Mouse (Mus musculus): ENCODE data around the gene Mthfd1l. TPM values are rescaled to one million over a fixed set of nuclear protein-coding genes. Genes with fewer than 3 reads are reported as not detected.
"Not testable (repeated sequence)": the region's sequence is repeated elsewhere in the genome, so short reads cannot be mapped to it uniquely, and the experiment has no call there.

Gene Mthfd1l
- polyA plus RNA-seq, 1 experiment from 2014 or later: 10.0 TPM

DNA sequence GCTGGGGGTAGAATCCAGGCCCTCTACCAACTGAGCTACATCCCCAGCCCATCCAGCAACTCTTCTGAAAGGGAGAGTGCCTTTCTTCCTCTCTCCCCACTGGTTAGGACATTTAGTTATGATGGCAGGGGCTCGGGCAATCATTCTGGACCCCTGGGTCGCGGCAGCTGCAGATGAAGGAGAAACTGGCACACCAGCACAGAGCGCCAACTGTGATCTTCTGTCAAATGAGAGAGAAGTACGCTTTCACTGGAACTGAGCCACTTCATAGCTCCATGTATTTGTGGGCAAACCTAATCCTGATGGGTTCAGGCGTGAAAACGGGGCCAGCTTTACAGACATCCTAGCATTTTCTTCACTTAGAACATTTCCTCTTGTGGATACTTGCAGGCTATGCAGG, 97.1 kb downstream of the Mthfd1l start:
- Histone ChIP-seq H3K9me3 (replicated peaks) (no peaks in the 10 kb centered on the region), H3K36me3 (no peaks in the 10 kb centered on the region), H3K27ac (replicated peaks) (no peak overlapping the region), H3K4me3 (replicated peaks) (no peak overlapping the region), H3K27me3 (no peaks in the 10 kb centered on the region), H3K4me2 (replicated peaks) (no peak overlapping the region), H3K4me1 (no peaks in the 10 kb centered on the region), H3K9ac (no peak overlapping the region)
- 71% methylated on average over 7 of the region's 7 CpGs for WGBS
- no peak; the same call in 1 of the 2 replicates for ATAC-seq (ENCODE audit: insufficient number of reproducible peaks, low FRiP score, low TSS enrichment, low read depth)

DNA sequence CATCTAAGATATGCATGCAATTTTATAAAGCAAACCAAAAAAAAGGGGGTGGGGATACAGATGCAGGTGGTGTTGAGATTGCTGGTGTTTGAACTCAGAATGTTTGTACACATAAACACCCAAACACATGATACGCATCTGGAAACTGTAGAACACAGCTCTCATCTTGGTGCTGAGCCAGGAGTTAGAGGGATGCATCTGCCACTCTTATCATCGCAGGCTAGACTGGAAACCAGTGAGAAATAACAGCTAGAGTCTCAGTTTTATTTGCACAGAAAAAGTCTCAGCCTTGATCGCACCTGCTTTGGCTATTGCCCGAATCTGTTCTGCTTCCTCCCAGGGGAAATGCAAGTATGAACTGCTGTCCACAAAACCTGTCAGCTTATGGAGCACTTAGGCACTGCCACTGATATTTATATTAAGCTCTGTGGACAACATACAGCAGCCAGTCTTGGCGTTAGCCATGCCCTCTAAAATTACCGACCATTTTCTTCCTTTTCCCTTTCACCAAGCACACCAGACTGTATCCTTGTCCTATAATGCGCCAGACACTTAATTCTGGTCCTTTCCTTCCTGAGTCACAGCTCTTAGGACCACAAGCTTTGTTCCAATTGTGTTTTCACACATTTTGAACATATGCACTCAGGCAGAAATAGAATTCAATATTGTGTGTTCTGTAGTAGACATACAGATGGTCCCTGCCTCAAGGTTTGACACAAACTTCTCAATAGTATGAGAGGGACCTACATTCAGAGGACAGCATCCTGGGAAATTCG, 98.3 kb downstream of the Mthfd1l start:
- no peak for ATAC-seq (ENCODE audit: insufficient number of reproducible peaks, low FRiP score, low TSS enrichment, low read depth)
- Histone ChIP-seq H3K4me2 (replicated peaks) (no peak overlapping the region), H3K9ac (no peak overlapping the region), H3K27ac (replicated peaks) (no peak overlapping the region), H3K9me3 (replicated peaks) (no peaks in the 10 kb centered on the region), H3K4me3 (replicated peaks) (no peak overlapping the region), H3K27me3 (no peaks in the 10 kb centered on the region), H3K4me1 (no peaks in the 10 kb centered on the region), H3K36me3 (no peaks in the 10 kb centered on the region)
- WGBS: 71% methylated on average over 8 of the region's 8 CpGs

DNA sequence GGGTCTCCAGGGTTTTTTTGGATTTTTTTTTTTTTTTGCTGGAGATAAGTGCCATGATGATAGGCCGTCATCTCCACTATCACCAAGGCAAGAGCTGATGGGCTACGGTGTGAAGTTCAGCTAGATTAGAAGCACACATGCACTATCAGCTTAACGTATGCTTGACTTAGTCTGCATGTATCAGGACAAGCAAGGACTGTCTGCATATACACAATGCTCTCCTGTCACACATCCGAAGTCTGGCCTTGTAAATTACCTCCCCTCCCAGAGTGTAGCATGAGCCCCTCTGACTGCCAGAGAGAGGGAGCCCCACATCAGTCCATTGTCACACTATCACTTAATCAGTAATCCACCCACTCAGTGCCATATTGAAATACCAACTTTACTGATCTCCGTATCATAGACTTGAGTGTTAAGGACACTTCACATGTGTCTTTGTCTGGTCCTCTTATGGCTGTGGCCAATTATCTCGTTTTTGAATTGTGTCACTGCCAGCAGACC, 99.0 kb downstream of the Mthfd1l start:
- Histone ChIP-seq H3K27me3 (no peaks in the 10 kb centered on the region), H3K27ac (replicated peaks) (no peak overlapping the region), H3K9me3 (replicated peaks) (no peaks in the 10 kb centered on the region), H3K9ac (no peak overlapping the region), H3K4me2 (replicated peaks) (no peak overlapping the region), H3K4me3 (replicated peaks) (no peak overlapping the region), H3K4me1 (no peaks in the 10 kb centered on the region), H3K36me3 (no peaks in the 10 kb centered on the region)
- WGBS: 80% methylated on average over 6 of the region's 6 CpGs
- no peak for ATAC-seq (ENCODE audit: insufficient number of reproducible peaks, low FRiP score, low TSS enrichment, low read depth)

DNA sequence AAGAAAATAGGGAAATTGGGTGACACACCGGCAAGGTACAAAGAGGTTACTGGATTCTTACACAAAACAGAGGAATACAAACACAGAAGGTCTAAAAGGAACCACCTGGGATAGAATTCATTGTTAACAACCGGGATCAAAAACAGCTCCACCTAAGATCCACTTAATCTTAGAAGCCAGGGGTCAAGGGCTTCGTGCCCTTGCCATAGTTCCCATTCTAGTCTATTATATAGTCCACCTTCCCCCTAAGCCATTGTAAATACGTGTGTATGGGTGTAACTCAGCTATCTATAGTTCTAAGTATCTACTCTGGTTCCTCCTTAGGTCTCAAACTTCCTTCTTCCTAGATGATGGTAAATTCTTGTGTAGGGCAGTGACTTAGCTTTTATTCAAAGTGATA, 99.6 kb downstream of the Mthfd1l start:
- not testable (repeated sequence) for H3K9ac ChIP-seq; H3K27me3 ChIP-seq; H3K27ac ChIP-seq (replicated peaks); H3K36me3 ChIP-seq; H3K4me2 ChIP-seq (replicated peaks); H3K4me1 ChIP-seq; H3K4me3 ChIP-seq (replicated peaks); H3K9me3 ChIP-seq (replicated peaks); ATAC-seq (ENCODE audit: insufficient number of reproducible peaks, low FRiP score, low TSS enrichment, low read depth)
- WGBS: 82% methylated on average over 4 of the region's 4 CpGs

DNA sequence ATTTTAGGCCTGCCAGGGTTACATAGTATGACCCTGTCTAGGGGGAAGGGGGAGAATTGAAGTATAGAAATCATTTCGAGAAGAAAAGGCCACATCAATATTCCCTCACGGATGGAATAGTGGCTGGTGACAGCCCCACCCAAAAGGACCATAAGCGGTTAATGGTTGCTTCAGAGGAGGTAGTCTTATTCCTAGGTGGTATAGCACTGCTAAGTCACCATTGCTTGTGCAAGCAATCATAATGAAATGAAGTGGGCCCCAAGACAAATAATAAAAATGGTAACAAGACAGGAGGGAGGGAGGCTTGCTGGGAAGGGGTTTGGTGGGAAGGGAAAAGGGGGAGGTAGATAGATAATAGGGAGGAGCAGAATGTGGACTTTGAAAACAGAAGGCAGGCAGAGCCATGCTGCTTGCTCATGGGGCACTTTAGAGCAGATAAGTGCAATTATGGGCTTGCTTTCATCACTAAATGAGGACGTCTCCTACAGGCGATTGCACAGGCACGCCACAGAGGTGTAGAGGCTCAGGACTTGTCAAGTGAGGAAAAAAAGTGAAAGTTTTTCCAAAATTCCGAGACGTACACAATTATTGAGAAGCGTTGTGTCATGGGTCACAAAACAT, 105.4 kb downstream of the Mthfd1l start:
- Histone ChIP-seq H3K27me3 (no peaks in the 10 kb centered on the region), H3K36me3 (no peaks in the 10 kb centered on the region), H3K4me1 (peaks cover 8% of the 10 kb centered on the region), H3K9ac (no peak overlapping the region), H3K4me3 (replicated peaks) (no peak overlapping the region), H3K9me3 (replicated peaks) (no peaks in the 10 kb centered on the region), H3K27ac (replicated peaks) (no peak overlapping the region), H3K4me2 (replicated peaks) (no peak overlapping the region)
- no peak for ATAC-seq (ENCODE audit: insufficient number of reproducible peaks, low FRiP score, low TSS enrichment, low read depth)
- WGBS: 74% methylated on average over 9 of the region's 9 CpGs

DNA sequence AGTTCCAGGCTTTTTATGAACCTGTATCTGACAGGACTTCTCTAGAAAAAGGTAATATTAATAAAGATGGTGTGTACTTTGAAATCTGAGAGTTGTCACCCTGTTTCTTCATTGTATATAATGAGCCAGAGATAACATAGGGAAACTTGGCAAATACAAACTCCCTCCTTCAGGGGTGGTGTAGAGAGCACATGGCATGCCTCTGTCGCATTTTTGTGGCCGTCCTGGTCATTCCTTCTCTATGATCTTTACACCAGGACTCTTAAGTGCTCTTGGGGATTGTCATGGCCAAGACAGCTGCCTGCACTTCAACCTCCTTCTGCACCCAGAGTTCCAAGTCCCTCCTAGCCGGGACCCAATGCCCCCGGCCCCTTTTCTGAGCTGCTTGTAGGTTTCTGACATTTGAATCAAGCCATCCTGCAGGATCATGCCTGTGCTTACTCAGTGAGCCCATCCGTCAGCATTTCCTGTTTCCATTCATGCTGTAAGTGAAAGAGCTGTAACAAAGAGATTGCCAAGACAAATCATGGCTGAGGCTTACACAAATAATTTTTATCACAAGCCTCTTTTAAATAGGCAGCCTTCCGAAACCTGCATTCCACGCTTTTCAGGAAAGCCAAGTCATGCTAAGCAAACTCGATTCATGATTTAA, 106.2 kb downstream of the Mthfd1l start:
- Histone ChIP-seq H3K9ac (no peak overlapping the region), H3K36me3 (no peaks in the 10 kb centered on the region), H3K4me3 (replicated peaks) (no peak overlapping the region), H3K4me2 (replicated peaks) (no peak overlapping the region), H3K4me1 (peaks cover 8% of the 10 kb centered on the region), H3K27ac (replicated peaks) (peak overlapping the region; percentile 40; the same call in 1 of the 2 replicates), H3K27me3 (no peaks in the 10 kb centered on the region), H3K9me3 (replicated peaks) (no peaks in the 10 kb centered on the region)
- ATAC-seq (ENCODE audit: insufficient number of reproducible peaks, low FRiP score, low TSS enrichment, low read depth): no peak
- WGBS: 52% methylated on average over 8 of the region's 8 CpGs

DNA sequence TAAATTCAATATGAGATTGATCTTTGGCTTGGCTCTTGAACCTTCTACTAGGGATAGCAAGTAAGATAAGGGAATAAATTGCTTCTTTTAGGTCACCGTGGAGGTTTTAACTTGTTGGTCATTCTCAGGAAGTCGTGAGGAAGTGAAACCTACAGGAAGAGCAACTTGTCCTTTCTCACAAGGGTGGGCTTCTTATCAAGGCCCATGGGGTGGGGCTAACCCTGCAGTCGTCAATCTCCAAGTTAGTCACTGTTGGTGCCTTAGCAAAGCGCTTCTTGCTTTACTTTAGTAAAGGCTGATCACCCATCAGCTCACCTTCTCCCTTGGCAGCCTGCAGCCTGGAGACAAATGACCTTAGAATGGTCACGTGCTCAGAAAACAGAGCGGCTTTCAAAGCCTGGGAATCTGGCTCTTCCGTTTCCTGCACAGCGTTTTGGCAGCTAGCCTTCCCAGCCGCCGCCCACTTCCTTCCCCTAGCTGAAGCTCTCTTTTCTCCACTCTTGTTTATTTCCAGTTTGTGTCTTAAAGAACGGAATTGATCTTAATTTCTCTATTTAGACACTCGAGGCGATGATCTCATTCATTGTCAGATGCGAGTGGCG, 106.8 kb downstream of the Mthfd1l start:
- H3K4me3 ChIP-seq (replicated peaks): no peak overlapping the region
- H3K4me1 ChIP-seq: peaks cover 8% of the 10 kb centered on the region
- ATAC-seq (ENCODE audit: insufficient number of reproducible peaks, low FRiP score, low TSS enrichment, low read depth): 0 out of 2 replicates have a peak, but pooled peaks have one; percentile 39
- H3K4me2 ChIP-seq (replicated peaks): no peak overlapping the region
- peak overlapping the region; percentile 51; the same call in 1 of the 2 replicates for H3K27ac ChIP-seq (replicated peaks)
- H3K9me3 ChIP-seq (replicated peaks): no peaks in the 10 kb centered on the region
- no peaks in the 10 kb centered on the region for H3K36me3 ChIP-seq
- WGBS: 56% methylated on average over 15 of the region's 15 CpGs
- H3K27me3 ChIP-seq: no peaks in the 10 kb centered on the region
- no peak overlapping the region for H3K9ac ChIP-seq

DNA sequence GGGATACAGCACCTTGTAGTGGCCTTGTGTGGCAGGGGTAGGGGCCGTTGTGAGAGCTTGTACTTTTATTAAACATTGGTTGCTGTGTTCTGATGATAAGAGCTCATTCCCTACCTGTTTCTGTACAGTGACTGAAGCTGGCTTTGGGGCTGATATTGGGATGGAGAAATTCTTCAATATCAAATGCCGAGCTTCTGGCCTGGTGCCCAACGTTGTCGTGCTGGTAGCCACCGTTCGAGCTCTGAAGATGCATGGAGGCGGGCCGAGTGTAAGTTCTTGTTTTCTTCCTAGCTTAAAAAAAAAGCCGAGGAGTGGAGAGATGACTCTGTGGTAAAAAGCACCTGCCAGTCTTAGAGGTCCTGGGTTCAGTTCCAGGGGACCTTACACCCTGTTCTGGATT, 110.7 kb downstream of the Mthfd1l start:
- Histone ChIP-seq H3K27me3 (no peaks in the 10 kb centered on the region), H3K27ac (replicated peaks) (no peak overlapping the region), H3K9me3 (replicated peaks) (no peaks in the 10 kb centered on the region), H3K9ac (no peak overlapping the region), H3K36me3 (no peaks in the 10 kb centered on the region), H3K4me3 (replicated peaks) (no peak overlapping the region), H3K4me1 (peaks cover 8% of the 10 kb centered on the region), H3K4me2 (replicated peaks) (no peak overlapping the region)
- no peak for ATAC-seq (ENCODE audit: insufficient number of reproducible peaks, low FRiP score, low TSS enrichment, low read depth)
- 82% methylated on average over 9 of the region's 9 CpGs for WGBS

DNA sequence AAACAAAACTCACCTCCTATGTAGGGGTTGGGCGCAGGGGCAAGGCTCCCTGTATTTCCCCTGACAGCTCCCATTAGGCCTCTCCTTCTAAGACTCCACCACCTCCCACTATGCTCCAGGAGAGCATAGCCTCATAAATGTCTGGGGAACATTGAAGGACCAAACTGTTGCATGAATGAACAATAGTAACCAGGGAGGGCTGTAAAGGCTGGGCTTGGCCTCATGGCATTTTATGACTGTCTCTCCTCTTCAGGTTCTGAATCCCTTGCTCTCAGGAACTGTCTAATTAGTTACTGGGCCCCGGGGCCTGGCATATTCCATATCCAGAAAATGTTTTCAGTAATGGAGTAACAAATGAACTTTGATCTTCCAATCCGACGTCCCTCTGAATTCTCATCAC, 112.0 kb downstream of the Mthfd1l start:
- ATAC-seq (ENCODE audit: insufficient number of reproducible peaks, low FRiP score, low TSS enrichment, low read depth): no peak
- no peak overlapping the region for H3K4me2 ChIP-seq (replicated peaks)
- no peaks in the 10 kb centered on the region for H3K27me3 ChIP-seq
- no peaks in the 10 kb centered on the region for H3K36me3 ChIP-seq
- no peaks in the 10 kb centered on the region for H3K9me3 ChIP-seq (replicated peaks)
- 84% methylated on average over 4 of the region's 4 CpGs for WGBS
- H3K27ac ChIP-seq (replicated peaks): no peak overlapping the region
- H3K4me3 ChIP-seq (replicated peaks): no peak overlapping the region
- H3K9ac ChIP-seq: no peak overlapping the region
- H3K4me1 ChIP-seq: peaks cover under 1% of the 10 kb centered on the region; the same call in 1 of the 2 replicates

DNA sequence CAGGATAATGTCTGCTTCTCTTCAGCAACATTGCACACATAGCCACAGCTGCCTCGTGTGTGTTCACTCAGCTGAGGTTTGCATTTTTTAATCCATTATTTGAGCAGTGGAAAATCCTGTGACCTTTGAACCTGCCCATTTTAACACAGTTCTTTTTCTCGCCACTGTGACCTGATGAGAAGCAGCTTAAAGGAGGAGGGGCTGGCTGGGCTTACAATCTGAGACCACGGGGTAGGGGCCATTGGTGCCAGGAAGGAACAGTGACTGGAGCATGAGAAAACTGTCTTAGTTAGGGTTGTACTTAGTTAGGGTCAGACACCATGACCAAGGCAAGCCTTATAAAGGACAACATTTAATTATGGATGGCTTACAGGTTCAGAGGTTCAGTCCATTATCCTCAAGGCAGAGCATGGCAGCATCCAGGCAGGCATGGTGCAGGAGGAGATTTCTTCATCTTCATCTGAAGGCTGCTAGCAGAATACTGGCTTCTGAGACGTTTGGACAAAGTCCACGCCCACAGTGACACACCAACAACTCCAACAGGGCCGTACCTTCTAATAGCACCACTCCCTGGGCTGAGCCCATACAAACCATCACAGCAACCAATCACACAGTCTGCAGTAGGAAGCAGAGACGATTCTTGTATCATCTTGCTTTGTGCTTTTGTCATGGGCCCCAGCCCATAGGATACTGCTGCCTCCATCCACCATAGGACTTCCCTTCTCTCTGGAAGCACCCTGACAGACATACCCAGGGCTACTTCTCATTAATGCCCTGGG, 112.6 kb downstream of the Mthfd1l start:
- 60% methylated on average over 7 of the region's 7 CpGs for WGBS
- Histone ChIP-seq H3K36me3 (no peaks in the 10 kb centered on the region), H3K4me3 (replicated peaks) (no peak overlapping the region), H3K9ac (no peak overlapping the region), H3K27ac (replicated peaks) (no peak overlapping the region), H3K4me1 (no peaks in the 10 kb centered on the region), H3K27me3 (no peaks in the 10 kb centered on the region), H3K4me2 (replicated peaks) (no peak overlapping the region), H3K9me3 (replicated peaks) (no peaks in the 10 kb centered on the region)
- ATAC-seq (ENCODE audit: insufficient number of reproducible peaks, low FRiP score, low TSS enrichment, low read depth): no peak

All from embryonic facial prominence, embryonic 15.5 days (tissue).